ENCODE assay signal across 9 mouse cellular contexts in genomic region chr14:123659921-123660385, GRCm38 (mm10). TPM values are rescaled to one million over a fixed set of nuclear protein-coding genes. Genes with fewer than 3 reads are reported as not detected.
DNase-seq lines count a peak whose midpoint lies in the region; ATAC-seq lines count a peak whose summit lies in the region.
"Had no signal": no experiment of that assay in that cellular context is flagged by ENCODE, and none has a peak within 500 bp of the region (broad histone marks: within the 10 kb centered on the region; RNA-seq: fewer than 3 reads in every experiment).

Gene Itgbl1 (plus strand): TSS chr14:123659971.

- no peak for ATAC-seq in embryonic facial prominence, embryonic 11.5 days (replicated peaks; ENCODE audit: insufficient number of reproducible peaks, low FRiP score, low TSS enrichment, low read depth)
- no peak for ATAC-seq in monocyte, adult 5-6 weeks (replicated peaks; ENCODE audit: insufficient number of reproducible peaks, low FRiP score, low TSS enrichment, poor library complexity, severe bottlenecking)

- H3K27me3 ChIP-seq in embryonic facial prominence, embryonic 11.5 days (ENCODE audit: control insufficient read depth, insufficient read depth, low read length): no peaks in the 10 kb centered on the region
- H3K27me3 ChIP-seq: stomach, embryonic 15.5 days had no signal

- WGBS in embryonic facial prominence, embryonic 11.5 days: 11% methylated on average over 7 of the region's 7 CpGs

- peak within 1 kb of the TSS; percentile 16; the same call in 1 of the 2 replicates for H3K4me2 ChIP-seq in embryonic facial prominence, embryonic 11.5 days (ENCODE audit: low read depth, low read length)

- no peak within 1 kb of the TSS for H3K9ac ChIP-seq in embryonic facial prominence, embryonic 11.5 days (replicated peaks; ENCODE audit: low read length)
- H3K9ac ChIP-seq: stomach, embryonic 15.5 days had no signal

- no peaks in the 10 kb centered on the region for H3K36me3 ChIP-seq in embryonic facial prominence, embryonic 11.5 days (replicated peaks; ENCODE audit: control insufficient read depth, insufficient read depth, low read depth, low read length)
- H3K36me3 ChIP-seq: stomach, embryonic 15.5 days had no signal

- no peak within 1 kb of the TSS for H3K27ac ChIP-seq in embryonic facial prominence, embryonic 11.5 days (replicated peaks; ENCODE audit: low read depth, low read length)
- H3K27ac ChIP-seq: stomach, embryonic 15.5 days had no signal

- no peaks in the 10 kb centered on the region for H3K4me1 ChIP-seq in embryonic facial prominence, embryonic 11.5 days (ENCODE audit: control insufficient read depth, insufficient read depth, low read length)

- H3K9me3 ChIP-seq in embryonic facial prominence, embryonic 11.5 days (replicated peaks; ENCODE audit: control insufficient read depth, low read length): no peaks in the 10 kb centered on the region
- H3K9me3 ChIP-seq: stomach, embryonic 15.5 days had no signal

- peak; percentile 43 to 60 for DNase-seq in cerebellum, adult 18-20 months
- DNase-seq in embryonic facial prominence, embryonic 11.5 days (ENCODE audit: low spot score): peak; percentile 53
- DNase-seq in heart, adult 9 months (ENCODE audit: low spot score in 2 of 2): peak; percentile 16 to 25
- peak; percentile 16 to 40 for DNase-seq in layer of hippocampus, postnatal 25 days (ENCODE audit: extremely low spot score in 1 of 2, low spot score in 1 of 2)
- peak; percentile 61 to 70 for DNase-seq in right cerebral cortex, postnatal 10 days (ENCODE audit: low spot score in 2 of 2)
- no peak for DNase-seq in c-Kit-positive CD71-positive TER-119-positive erythroid progenitor cells, embryonic 14.5 days (ENCODE audit: low spot score)
- no peak for DNase-seq in adrenal gland, adult 8-10 months

- H3K4me3 ChIP-seq in embryonic facial prominence, embryonic 11.5 days (ENCODE audit: low read depth, low read length): no peak within 1 kb of the TSS
- H3K4me3 ChIP-seq: stomach, embryonic 15.5 days had no signal

RNA-seq across cellular contexts. Expression of gene Itgbl1, which starts in this region (rescaled TPM):
- polyA plus RNA-seq in embryonic facial prominence, embryonic 11.5 days (2014; fragmentation: Nextera tagmentation; extraction: Ambion mirVana): 0.17 and 0.32 TPM in 2 replicates
- 1 to 10 TPM; 9.3 TPM for total RNA-seq in layer of hippocampus, postnatal 25 days (2021)
- total RNA-seq in monocyte, adult 5-6 weeks (2017): not detected in 3 replicates
- 1 to 10 TPM; 1.9 to 4.6 (median 2.4) TPM for total RNA-seq in adrenal gland, adult 8-10 months (2022)

Comparison
In these comparisons a context has a peak if more than half of its experiments do, and no peak if none do; other contexts are left out.
1. Peak in DNase-seq and H3K4me2 ChIP-seq in embryonic facial prominence, embryonic 11.5 days; RNA of the gene not detected or under 1 TPM.
2. DNase-seq: peak in cerebellum, adult 18-20 months (2 of 2), heart, adult 9 months (2 of 2), layer of hippocampus, postnatal 25 days (2 of 2) and right cerebral cortex, postnatal 10 days (2 of 2); none in c-Kit-positive CD71-positive TER-119-positive erythroid progenitor cells, embryonic 14.5 days (single experiment) and adrenal gland, adult 8-10 months (single experiment).